Mouse (Mus musculus): ENCODE measurements at regions not wholly inside any gene's neighbourhood (a gene's known extent, or its start where the extent isn't known, plus 50 kb on each side); places are given as distances from the start of the nearest gene placed in this dataset.

GRCm38 (mm10) chr3:17201773-17202172 lies 746.4 kb upstream of the Cypt12 start:
- no peak for DNase-seq (ENCODE audit: low spot score)

GRCm38 (mm10) chr3:17214031-17214430 lies 734.2 kb upstream of the Cypt12 start:
- peak; percentile 48 for DNase-seq (ENCODE audit: low spot score)

- DNase-seq (ENCODE audit: low spot score), result no peak
Observed at GRCm38 (mm10) chr3:17216825-17217224, 731.4 kb upstream of the Cypt12 start.

- DNase-seq (ENCODE audit: low spot score), result no peak
Observed at GRCm38 (mm10) chr3:17238407-17238806, 709.8 kb upstream of the Cypt12 start.

- DNase-seq (ENCODE audit: low spot score), result no peak
Observed at GRCm38 (mm10) chr3:17258397-17258796, 689.8 kb upstream of the Cypt12 start.

- no peak for DNase-seq (ENCODE audit: low spot score)
Observed at GRCm38 (mm10) chr3:17259093-17259492, 689.1 kb upstream of the Cypt12 start.

GRCm38 (mm10) chr3:17281231-17281630 lies 667.0 kb upstream of the Cypt12 start:
- peak; percentile 62 for DNase-seq (ENCODE audit: low spot score)

GRCm38 (mm10) chr3:17282881-17283280 lies 665.3 kb upstream of the Cypt12 start:
- no peak for DNase-seq (ENCODE audit: low spot score)

- DNase-seq (ENCODE audit: low spot score), result peak; percentile 33
Observed at GRCm38 (mm10) chr3:17317523-17317922, 630.7 kb upstream of the Cypt12 start.

- no peak for DNase-seq (ENCODE audit: low spot score)
Observed at GRCm38 (mm10) chr3:17318450-17318849, 629.8 kb upstream of the Cypt12 start.

- DNase-seq (ENCODE audit: low spot score), result peak; percentile 85
Observed at GRCm38 (mm10) chr3:17319213-17319612, 629.0 kb upstream of the Cypt12 start.

GRCm38 (mm10) chr3:17319931-17320330 lies 628.3 kb upstream of the Cypt12 start:
- no peak for DNase-seq (ENCODE audit: low spot score)

GRCm38 (mm10) chr3:17322266-17322665 lies 625.9 kb upstream of the Cypt12 start:
- peak; percentile 41 for DNase-seq (ENCODE audit: low spot score)

GRCm38 (mm10) chr3:17324816-17325215 lies 623.4 kb upstream of the Cypt12 start:
- peak; percentile 45 for DNase-seq (ENCODE audit: low spot score)

GRCm38 (mm10) chr3:17325821-17326220 lies 622.4 kb upstream of the Cypt12 start:
- peak; percentile 29 for DNase-seq (ENCODE audit: low spot score)

GRCm38 (mm10) chr3:17326292-17326691 lies 621.9 kb upstream of the Cypt12 start:
- DNase-seq (ENCODE audit: low spot score), result peak; percentile 58

GRCm38 (mm10) chr3:17326774-17327173 lies 621.4 kb upstream of the Cypt12 start:
- peak; percentile 58 for DNase-seq (ENCODE audit: low spot score)

GRCm38 (mm10) chr3:17327706-17328105 lies 620.5 kb upstream of the Cypt12 start:
- peak; percentile 84 for DNase-seq (ENCODE audit: low spot score)

- DNase-seq (ENCODE audit: low spot score), result peak; percentile 91
Observed at GRCm38 (mm10) chr3:17329411-17329810, 618.8 kb upstream of the Cypt12 start.

GRCm38 (mm10) chr3:17330429-17331373 lies 617.5 kb upstream of the Cypt12 start:
- peak; percentile 55 for DNase-seq (ENCODE audit: low spot score)

- DNase-seq (ENCODE audit: low spot score), result no peak
Observed at GRCm38 (mm10) chr3:17360253-17360652, 588.0 kb upstream of the Cypt12 start.
